Mouse (Mus musculus): ENCODE results near the gene Ubl5. TPM values are rescaled to one million over a fixed set of nuclear protein-coding genes. Genes with fewer than 3 reads are reported as not detected.

Gene Ubl5
- polyA plus RNA-seq (2014; fragmentation: Illumina TruSeq; extraction: RNeasy Lipid Tissue Mini Kit (QIAGEN cat#74804)), result 22.2 TPM

DNA sequence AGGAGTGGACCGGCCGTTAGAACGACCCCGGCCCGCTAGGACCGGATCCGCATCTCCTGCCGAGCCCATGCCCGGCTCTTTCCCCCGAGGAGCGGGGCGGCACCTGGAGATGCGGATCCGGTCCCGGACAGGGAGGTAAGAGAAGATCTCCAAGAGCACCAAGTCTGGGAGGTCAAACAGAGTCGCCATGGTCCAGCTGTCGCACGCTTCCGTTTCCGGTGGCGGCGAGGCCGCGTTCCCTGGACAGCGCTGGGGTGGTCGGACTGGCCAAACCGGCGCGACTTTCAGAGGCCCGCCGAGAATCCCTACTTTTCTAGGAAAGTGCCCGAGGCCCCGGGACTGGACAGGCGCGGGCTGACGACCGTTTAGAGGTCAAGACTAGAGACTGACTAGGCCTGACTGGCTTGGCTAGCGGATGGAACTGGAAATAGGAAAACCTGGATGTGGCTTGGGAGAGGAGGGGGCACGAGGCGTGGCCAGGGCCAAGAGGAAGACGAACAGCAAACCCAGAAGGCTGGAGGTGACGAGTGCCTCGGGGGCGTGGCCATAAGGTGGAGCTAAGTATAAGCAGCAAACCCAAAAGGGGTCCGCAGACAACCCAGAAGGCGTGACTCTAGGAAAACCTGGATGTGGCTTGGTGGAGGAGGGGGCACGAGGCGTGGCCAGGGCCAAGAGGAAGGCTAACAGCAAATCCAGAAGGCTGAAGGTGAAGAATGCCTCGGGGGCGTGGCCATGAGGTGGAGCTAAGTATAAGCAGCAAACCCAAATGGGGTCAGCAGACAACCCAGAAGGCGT, at the start of gene Ubl5:
Gene Ubl5, plus strand, starts transcription at position 778 of the 795 bp plus-strand sequence.

DNA sequence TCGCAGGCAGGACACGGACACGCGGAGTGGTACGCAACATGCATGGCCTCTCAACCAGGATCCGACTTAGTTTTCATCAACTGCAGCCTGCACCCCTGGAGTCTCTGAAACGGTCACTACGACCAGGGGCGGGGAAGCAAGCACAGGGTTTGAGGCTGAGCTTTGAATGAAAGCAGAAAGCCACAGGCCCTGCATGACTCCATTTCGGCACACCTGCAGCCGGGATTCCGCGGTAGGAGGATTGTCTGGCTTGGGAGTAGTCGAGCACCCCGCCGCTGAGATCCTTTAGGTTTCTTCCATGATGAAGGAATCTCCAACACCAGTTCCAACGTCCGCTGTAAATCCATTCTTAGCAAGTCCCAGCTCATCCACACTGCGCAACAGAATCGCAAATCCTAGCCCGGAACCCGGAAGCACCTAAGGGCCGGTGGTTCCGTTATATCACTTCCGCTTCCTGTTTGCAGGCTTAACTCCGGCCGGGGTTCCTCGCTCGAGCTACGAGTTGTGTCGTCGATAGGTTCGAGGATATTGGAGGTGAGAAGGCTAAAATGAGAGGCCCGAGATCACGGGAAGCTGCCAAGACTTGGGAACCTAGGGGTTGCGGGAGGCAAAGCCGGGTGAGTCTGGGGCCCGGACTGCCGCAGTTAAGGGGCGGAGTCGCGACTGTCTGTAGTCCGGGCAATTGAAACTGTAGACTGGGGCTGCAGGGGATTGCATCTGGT, 1.8 kb downstream of the Ubl5 start, which contains the start of gene Fbxl12:
Gene Fbxl12, minus strand, starts transcription at position 408 of the 722 bp plus-strand sequence.

DNA sequence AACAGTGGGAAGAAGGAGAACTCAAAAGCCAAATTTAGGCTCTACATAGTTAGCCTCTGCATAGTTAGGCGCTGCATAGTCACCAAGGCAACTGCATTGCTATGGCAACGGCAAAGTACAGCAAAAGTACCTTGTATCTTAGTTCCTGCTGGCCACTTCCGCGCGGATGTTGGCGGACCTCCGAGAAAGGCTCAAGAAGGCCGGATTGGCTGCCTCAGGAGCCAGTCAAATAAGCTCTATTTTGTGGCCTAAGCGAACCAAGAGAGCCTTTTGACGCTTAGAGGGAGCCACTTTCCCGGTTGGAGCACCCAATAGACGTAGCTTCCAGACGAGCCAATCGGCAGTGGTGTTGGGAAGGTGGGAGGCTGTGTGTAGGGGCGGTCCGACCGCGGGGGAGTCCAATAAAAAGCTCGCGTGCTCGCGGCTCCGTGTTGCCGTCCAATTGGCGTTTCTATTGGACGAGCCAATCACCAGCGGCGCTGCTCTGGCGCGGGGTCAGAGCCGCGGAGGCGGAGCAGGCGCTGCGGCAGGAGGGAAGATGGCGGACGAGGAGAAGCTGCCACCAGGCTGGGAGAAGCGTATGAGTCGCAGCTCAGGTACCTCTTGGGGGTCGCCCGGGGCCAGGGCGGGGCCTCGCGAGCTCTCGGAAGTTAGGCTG, 9.1 kb downstream of the Ubl5 start, which contains the start of gene Pin1:
Gene Pin1, plus strand, starts transcription at position 494 of the 658 bp plus-strand sequence.

Other genes starting within 250 kb of the Ubl5 start
- gene Zfp26, start 182.7 kb upstream of the Ubl5 start, polyA plus RNA-seq (2014; fragmentation: Illumina TruSeq; extraction: RNeasy Lipid Tissue Mini Kit (QIAGEN cat#74804)), result 63.8 TPM
- gene Zfp426, start 150.1 kb upstream of the Ubl5 start, polyA plus RNA-seq (2014; fragmentation: Illumina TruSeq; extraction: RNeasy Lipid Tissue Mini Kit (QIAGEN cat#74804)), result 89.9 TPM
- gene Zfp266, start 121.5 kb upstream of the Ubl5 start, polyA plus RNA-seq (2014; fragmentation: Illumina TruSeq; extraction: RNeasy Lipid Tissue Mini Kit (QIAGEN cat#74804)), result 197 TPM
- 30.4 TPM for gene Zfp846, start 61.6 kb upstream of the Ubl5 start, polyA plus RNA-seq (2014; fragmentation: Illumina TruSeq; extraction: RNeasy Lipid Tissue Mini Kit (QIAGEN cat#74804))
- 2.7 TPM for gene Fbxl12, start 1.9 kb downstream of the Ubl5 start, polyA plus RNA-seq (2014; fragmentation: Illumina TruSeq; extraction: RNeasy Lipid Tissue Mini Kit (QIAGEN cat#74804))
- gene Pin1, start 9.2 kb downstream of the Ubl5 start, polyA plus RNA-seq (2014; fragmentation: Illumina TruSeq; extraction: RNeasy Lipid Tissue Mini Kit (QIAGEN cat#74804)), result 1.1 TPM
- gene Olfm2, start 103.5 kb downstream of the Ubl5 start, polyA plus RNA-seq (2014; fragmentation: Illumina TruSeq; extraction: RNeasy Lipid Tissue Mini Kit (QIAGEN cat#74804)), result 5.7 TPM
- gene Col5a3, start 172.2 kb downstream of the Ubl5 start, polyA plus RNA-seq (2014; fragmentation: Illumina TruSeq; extraction: RNeasy Lipid Tissue Mini Kit (QIAGEN cat#74804)), result not detected
- gene Rdh8, start 175.6 kb downstream of the Ubl5 start, polyA plus RNA-seq (2014; fragmentation: Illumina TruSeq; extraction: RNeasy Lipid Tissue Mini Kit (QIAGEN cat#74804)), result not detected
- gene A230050P20Rik, start 225.8 kb downstream of the Ubl5 start, polyA plus RNA-seq (2014; fragmentation: Illumina TruSeq; extraction: RNeasy Lipid Tissue Mini Kit (QIAGEN cat#74804)), result 2.5 TPM
- gene Angptl6, start 236.8 kb downstream of the Ubl5 start, polyA plus RNA-seq (2014; fragmentation: Illumina TruSeq; extraction: RNeasy Lipid Tissue Mini Kit (QIAGEN cat#74804)), result not detected
- 0.40 TPM for gene Ppan, start 245.3 kb downstream of the Ubl5 start, polyA plus RNA-seq (2014; fragmentation: Illumina TruSeq; extraction: RNeasy Lipid Tissue Mini Kit (QIAGEN cat#74804))

All from ovary, adult 10 weeks (tissue).